Mouse (Mus musculus) heart, embryonic 13.5 days (tissue): ENCODE measurements around the gene Ppp6r3. TPM values are rescaled to one million over a fixed set of nuclear protein-coding genes. Genes with fewer than 3 reads are reported as not detected.

Source experiments
- ATAC-seq: fragments of 200-750 bp; cut with Nextera tagmentation; 2 replicates; pipeline ENCODE4 v1.8.0; 2017; ENCODE audit warnings: moderate TSS enrichment; ENCODE audit not compliant: insufficient number of reproducible peaks, low FRiP score, low TSS enrichment; ENCODE audit errors: extremely low read depth
- H3K27ac ChIP-seq: fragments of 300-500 bp; sonication (generic); replicated peaks from 2 replicates; pipeline ENCODE4 v1.5.1; 2015; ENCODE audit warnings: moderate library complexity, mild to moderate bottlenecking, inconsistent platforms
- H3K27me3 ChIP-seq: fragments of 300-500 bp; sonication (generic); replicated peaks from 2 replicates; pipeline ENCODE4 v1.6.1; 2015; ENCODE audit warnings: mild to moderate bottlenecking, inconsistent platforms
- H3K36me3 ChIP-seq: fragments of 300-500 bp; sonication (generic); 2 replicates; pipeline ENCODE4 v1.6.1; 2015; ENCODE audit warnings: mild to moderate bottlenecking, inconsistent platforms
- H3K4me1 ChIP-seq: fragments of 300-500 bp; sonication (generic); 2 replicates; pipeline ENCODE4 v1.6.1; 2015; ENCODE audit warnings: inconsistent platforms
- H3K4me2 ChIP-seq: fragments of 300-500 bp; sonication (generic); 2 replicates; pipeline ENCODE4 v1.6.1; 2015; ENCODE audit warnings: inconsistent platforms, mild to moderate bottlenecking, moderate library complexity
- H3K4me3 ChIP-seq: fragments of 300-500 bp; sonication (generic); 2 replicates; pipeline ENCODE4 v1.5.1; 2015; ENCODE audit warnings: moderate library complexity, mild to moderate bottlenecking, inconsistent platforms
- H3K9ac ChIP-seq: fragments of 300-500 bp; sonication (generic); 2 replicates; pipeline ENCODE4 v1.6.1; 2015; ENCODE audit warnings: inconsistent platforms, mild to moderate bottlenecking, moderate library complexity
- H3K9me3 ChIP-seq: fragments of 300-500 bp; sonication (generic); 2 replicates; pipeline ENCODE4 v1.6.1; 2016; ENCODE audit warnings: inconsistent platforms
- WGBS: fragments of 180-500 bp; shearing (Covaris S2); methylation state at CpG from one replicate; pipeline ENCODE4 v1.1.7; 2015; ENCODE audit warnings: mixed read lengths; 5-methylcytosine and 5-hydroxymethylcytosine counted together
- polyA plus RNA-seq: library from polyadenylated mRNA; unstranded; fragments of >200 nt; fragmentation: Nextera tagmentation; extraction: Ambion mirVana; gene quantifications from 2 replicates; pipeline ENCODE4 v1.2.1, GENCODE M21; 2015

The Ppp6r3 gene
- polyA plus RNA-seq, 1 experiment from 2014 or later, result 46.1 TPM

GRCm38 (mm10) chr19:3431066-3431465, 144.5 kb downstream of the Ppp6r3 start:
- no peaks in the 10 kb centered on the region for H3K27me3 ChIP-seq
- ATAC-seq, result no peak
- no peak overlapping the region for H3K27ac ChIP-seq
- no peaks in the 10 kb centered on the region for H3K36me3 ChIP-seq
- 0 out of 2 replicates have a peak, but pooled peaks cover 3% of the 10 kb centered on the region for H3K4me1 ChIP-seq
- no peak overlapping the region for H3K4me3 ChIP-seq
- H3K9me3 ChIP-seq, result no peaks in the 10 kb centered on the region
- H3K9ac ChIP-seq, result no peak overlapping the region
- WGBS, result 66% methylated on average over 7 of the region's 7 CpGs
- H3K4me2 ChIP-seq, result no peak overlapping the region

DNA sequence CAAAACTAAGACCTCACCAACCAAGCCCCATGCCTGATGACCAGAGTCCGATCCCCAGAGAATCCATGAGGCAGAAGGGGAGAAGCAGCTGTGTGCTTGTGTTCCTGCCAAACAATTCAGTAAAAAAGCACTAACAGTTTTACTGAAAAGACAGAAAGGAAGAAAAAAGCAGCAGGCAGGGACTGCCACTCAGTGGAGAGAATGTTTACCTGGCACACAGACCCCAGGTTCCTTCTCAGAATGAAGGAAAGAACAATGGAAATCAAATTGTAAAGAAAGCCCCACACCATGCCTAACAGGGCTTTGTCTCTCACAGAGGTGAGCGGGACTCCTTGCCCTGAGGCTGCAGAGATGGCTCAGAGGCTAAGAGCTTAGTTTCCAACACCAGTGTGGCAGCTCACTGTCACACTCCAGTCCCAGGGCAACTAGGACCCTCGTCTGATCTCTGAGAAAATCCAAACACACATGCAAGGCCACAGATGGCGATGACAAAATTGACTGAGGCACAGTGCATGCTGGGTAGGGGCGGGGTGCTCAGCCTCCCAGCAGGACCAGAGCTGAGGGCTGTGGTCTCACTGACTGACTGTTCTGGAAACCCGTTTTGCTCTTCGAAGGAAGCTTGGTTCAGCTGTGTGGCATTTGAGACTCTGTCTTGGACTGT, 146.3 kb downstream of the Ppp6r3 start:
- Histone ChIP-seq H3K4me2 (no peak overlapping the region), H3K9me3 (no peaks in the 10 kb centered on the region), H3K4me3 (no peak overlapping the region), H3K4me1 (0 out of 2 replicates have a peak, but pooled peaks cover 3% of the 10 kb centered on the region), H3K36me3 (no peaks in the 10 kb centered on the region), H3K27ac (no peak overlapping the region), H3K27me3 (no peaks in the 10 kb centered on the region), H3K9ac (no peak overlapping the region)
- ATAC-seq, result no peak
- WGBS, result 66% methylated on average over 7 of the region's 7 CpGs

DNA sequence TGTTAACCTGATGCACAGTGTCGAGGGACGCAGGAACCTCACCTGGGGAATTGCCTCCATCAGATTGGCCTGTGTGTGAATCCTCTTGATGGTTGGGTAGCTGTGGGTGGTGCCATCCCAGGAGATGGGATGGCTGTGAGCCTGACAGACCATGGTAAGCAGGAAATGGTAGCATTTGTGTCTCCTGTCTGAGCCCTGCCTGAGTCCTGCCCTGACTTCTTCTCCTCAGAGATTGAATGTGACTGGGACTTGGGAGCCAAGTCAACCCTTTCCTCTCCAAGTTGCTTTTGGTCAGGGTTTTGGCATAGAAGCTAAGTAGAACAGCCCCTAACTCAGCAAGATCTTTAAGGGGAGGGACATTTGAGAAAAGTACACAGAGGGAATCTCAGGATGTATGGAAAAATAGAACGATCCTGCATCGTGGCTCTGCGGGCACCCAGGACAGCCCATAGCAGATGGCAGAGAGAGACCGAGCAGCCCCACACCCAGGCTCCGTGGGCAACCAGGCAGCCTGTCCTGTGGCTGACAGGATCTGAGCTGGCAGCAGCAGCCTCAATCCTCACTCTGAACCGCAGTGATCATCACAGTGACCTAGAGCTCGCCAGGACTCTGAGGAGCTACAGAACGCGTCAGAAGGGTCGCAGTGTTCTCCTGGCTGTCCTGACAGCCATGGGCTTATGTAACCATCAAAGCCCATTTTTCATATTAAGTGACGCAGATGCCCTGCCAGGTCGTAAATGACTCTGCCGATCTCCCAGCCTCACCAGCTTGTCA, 147.3 kb downstream of the Ppp6r3 start:
- Histone ChIP-seq H3K4me2 (no peak overlapping the region), H3K4me1 (no peaks in the 10 kb centered on the region), H3K9me3 (no peaks in the 10 kb centered on the region), H3K9ac (no peak overlapping the region), H3K4me3 (no peak overlapping the region), H3K27me3 (no peaks in the 10 kb centered on the region), H3K36me3 (no peaks in the 10 kb centered on the region), H3K27ac (no peak overlapping the region)
- ATAC-seq, result no peak
- WGBS, result 77% methylated on average over 15 of the region's 15 CpGs

- Histone ChIP-seq H3K9me3 (no peaks in the 10 kb centered on the region), H3K9ac (no peak overlapping the region), H3K27me3 (no peaks in the 10 kb centered on the region), H3K27ac (no peak overlapping the region), H3K4me2 (no peak overlapping the region), H3K36me3 (no peaks in the 10 kb centered on the region), H3K4me3 (no peak overlapping the region), H3K4me1 (no peaks in the 10 kb centered on the region)
- ATAC-seq, result no peak
- 54% methylated on average over 2 of the region's 2 CpGs for WGBS
These were observed 151.3 kb downstream of the Ppp6r3 start for GRCm38 (mm10) chr19:3424214-3424613.

GRCm38 (mm10) chr19:3422981-3423380, 152.6 kb downstream of the Ppp6r3 start:
- WGBS, result 51% methylated on average over 4 of the region's 4 CpGs
- no peak for ATAC-seq
- Histone ChIP-seq H3K4me3 (no peak overlapping the region), H3K36me3 (no peaks in the 10 kb centered on the region), H3K4me1 (no peaks in the 10 kb centered on the region), H3K9ac (no peak overlapping the region), H3K27ac (no peak overlapping the region), H3K4me2 (no peak overlapping the region), H3K27me3 (no peaks in the 10 kb centered on the region), H3K9me3 (no peaks in the 10 kb centered on the region; the same call in 1 of the 2 replicates)

DNA sequence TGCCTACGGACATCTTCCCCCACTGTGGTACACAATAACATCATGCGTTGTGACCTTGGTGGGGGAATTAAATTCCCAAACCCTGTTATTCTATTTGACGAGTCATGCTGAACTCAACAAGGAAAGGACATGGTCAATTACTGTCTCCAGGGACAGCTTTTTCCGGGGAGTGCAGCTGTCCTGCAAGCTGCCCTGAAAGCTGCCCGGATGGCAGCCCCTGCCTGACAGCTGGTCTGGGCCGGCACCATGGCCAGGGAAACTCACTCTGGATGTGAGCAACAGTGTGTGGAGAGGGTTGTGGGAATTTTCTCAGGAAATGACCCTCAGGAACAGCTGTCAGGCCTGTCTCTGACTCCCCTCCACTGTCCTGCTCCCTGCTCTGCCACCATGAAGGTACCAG, 153.1 kb downstream of the Ppp6r3 start:
- WGBS, result 77% methylated on average over 6 of the region's 6 CpGs

DNA sequence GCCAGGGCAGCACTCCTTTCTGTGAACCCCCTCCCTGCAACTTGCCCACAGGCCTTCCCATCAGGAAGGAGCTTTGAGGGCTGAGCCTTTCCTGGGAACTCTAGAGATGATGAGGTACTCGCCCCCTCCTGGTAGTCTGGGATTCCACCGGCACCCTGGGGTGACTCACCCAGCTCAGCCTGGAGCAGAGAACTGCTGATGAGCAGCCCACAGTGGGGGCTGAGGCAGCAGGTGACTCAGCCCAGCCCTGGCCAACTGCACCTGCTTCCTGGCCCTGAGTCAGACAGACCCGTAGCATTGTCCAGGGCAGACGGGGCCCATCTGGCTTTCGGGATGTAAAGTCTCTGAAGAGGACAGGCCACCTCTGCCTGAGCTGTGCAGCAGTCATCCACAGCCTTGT, 156.3 kb downstream of the Ppp6r3 start:
- Histone ChIP-seq H3K4me3 (no peak overlapping the region), H3K27me3 (peaks cover 33% of the 10 kb centered on the region), H3K9ac (no peak overlapping the region), H3K9me3 (no peaks in the 10 kb centered on the region; the same call in 1 of the 2 replicates), H3K27ac (no peak overlapping the region), H3K36me3 (no peaks in the 10 kb centered on the region), H3K4me2 (no peak overlapping the region), H3K4me1 (peaks cover 7% of the 10 kb centered on the region)
- WGBS, result 45% methylated on average over 5 of the region's 5 CpGs
- no peak for ATAC-seq

More for the DNA sequence above, 153.1 kb downstream of the Ppp6r3 start:
- no peak overlapping the region for H3K4me2 ChIP-seq
- no peak overlapping the region for H3K4me3 ChIP-seq
- H3K9ac ChIP-seq, result no peak overlapping the region
- ATAC-seq, result no peak
- H3K27ac ChIP-seq, result no peak overlapping the region
- H3K4me1 ChIP-seq, result no peaks in the 10 kb centered on the region
- H3K9me3 ChIP-seq, result no peaks in the 10 kb centered on the region; the same call in 1 of the 2 replicates
- peaks cover 1% of the 10 kb centered on the region; the same call in 1 of the 2 replicates for H3K27me3 ChIP-seq
- no peaks in the 10 kb centered on the region for H3K36me3 ChIP-seq

DNA sequence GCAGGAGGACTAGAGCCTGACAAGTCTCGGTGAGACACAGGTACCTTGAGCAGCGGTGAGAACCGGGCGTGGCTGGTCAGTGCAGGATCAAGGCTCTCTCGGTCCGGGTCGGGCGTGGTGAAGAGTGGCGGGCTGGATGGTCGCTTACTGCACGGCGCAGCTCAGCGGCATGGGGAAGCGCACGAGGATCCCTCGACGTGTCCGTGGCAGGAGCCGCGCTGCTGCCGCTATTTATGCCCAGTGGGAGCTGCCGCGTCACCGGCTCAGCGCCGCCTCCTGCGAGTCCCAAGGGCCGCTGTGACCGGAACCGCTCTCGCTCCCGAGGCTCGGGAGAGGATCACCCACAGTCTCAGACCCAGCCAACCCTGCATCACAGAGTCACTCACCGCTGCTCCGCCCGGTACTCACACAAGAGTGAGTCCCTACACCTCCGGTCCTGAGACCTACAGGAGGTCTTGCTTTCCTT, 161.2 kb downstream of the Ppp6r3 start, which contains the start of gene Gal:
TSS of gene Gal (minus strand) at position 277 of the 466 bp plus-strand sequence.
- Histone ChIP-seq H3K4me1 (peaks cover 12% of the 10 kb centered on the region), H3K9ac (peak within 1 kb of the TSS; percentile 68), H3K9me3 (no peaks in the 10 kb centered on the region; the same call in 1 of the 2 replicates), H3K4me3 (peak within 1 kb of the TSS; percentile 44), H3K36me3 (no peaks in the 10 kb centered on the region), H3K27ac (no peak within 1 kb of the TSS), H3K27me3 (peaks cover 83% of the 10 kb centered on the region), H3K4me2 (peak within 1 kb of the TSS; percentile 73)
- no peak for ATAC-seq
- 3% methylated on average over 37 of the region's 37 CpGs for WGBS

DNA sequence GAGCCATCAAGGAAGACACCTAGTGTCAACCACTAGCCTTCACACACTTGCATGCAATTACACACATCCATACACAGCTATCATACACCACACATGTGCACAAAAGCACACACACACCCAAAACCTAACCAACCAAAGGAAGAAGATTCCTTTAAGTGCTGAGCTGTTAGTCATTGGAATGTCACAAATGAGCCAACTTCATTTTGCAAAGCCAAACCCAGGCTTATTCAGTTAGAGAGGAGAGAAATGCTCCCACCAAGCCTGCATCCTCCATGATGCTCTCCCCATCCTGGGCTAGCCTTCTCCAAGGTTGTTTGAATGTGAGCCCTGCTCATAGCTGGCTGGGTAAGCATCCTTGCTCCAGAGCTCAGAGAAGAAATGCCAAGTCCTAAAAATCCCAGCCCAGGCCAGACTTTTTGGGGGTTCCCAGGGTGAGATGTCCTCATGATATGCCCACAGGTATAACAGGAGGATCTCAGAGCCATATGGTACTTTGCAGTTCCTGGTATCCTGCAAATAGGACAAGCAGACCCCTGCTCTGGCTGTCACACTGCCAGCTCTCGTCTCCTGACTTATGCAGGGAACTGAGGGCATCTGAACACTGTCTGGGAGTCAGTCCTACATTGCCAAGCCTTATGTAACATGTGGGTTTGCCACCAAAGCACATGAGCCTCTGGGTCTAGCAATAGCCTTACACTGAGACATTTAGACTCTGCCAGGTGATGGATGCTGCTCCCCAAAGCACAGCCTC, 169.8 kb downstream of the Ppp6r3 start:
- Histone ChIP-seq H3K27me3 (peaks cover 28% of the 10 kb centered on the region), H3K4me2 (no peak overlapping the region), H3K9me3 (no peaks in the 10 kb centered on the region), H3K9ac (no peak overlapping the region), H3K27ac (no peak overlapping the region), H3K4me3 (no peak overlapping the region), H3K36me3 (peaks cover 8% of the 10 kb centered on the region; the same call in 1 of the 2 replicates), H3K4me1 (peaks cover 17% of the 10 kb centered on the region)
- WGBS, result 56% methylated on average over 1 of the region's 1 CpGs
- ATAC-seq, result no peak
